Mouse (Mus musculus) liver, embryonic 12.5 days (tissue): Measurements from ENCODE around the gene Hspa1a. TPM values are rescaled to one million over a fixed set of nuclear protein-coding genes. Genes with fewer than 3 reads are reported as not detected.
"Not testable (repeated sequence)": the region's sequence is repeated elsewhere in the genome, so short reads cannot be mapped to it uniquely, and the experiment has no call there.

Experiments used
- ATAC-seq: fragments of 200-750 bp; cut with Nextera tagmentation; 2 replicates; pipeline ENCODE4 v1.8.0; 2017; ENCODE audit warnings: moderate number of reproducible peaks, mild to moderate bottlenecking, moderate library complexity
- H3K27ac ChIP-seq: fragments of 300-500 bp; sonication (generic); 2 replicates; pipeline ENCODE4 v1.5.1; 2016; ENCODE audit warnings: mild to moderate bottlenecking
- H3K27me3 ChIP-seq: fragments of 300-500 bp; sonication (generic); replicated peaks from 2 replicates; pipeline ENCODE4 v1.6.1; 2016; ENCODE audit warnings: mild to moderate bottlenecking, moderate library complexity
- H3K36me3 ChIP-seq: fragments of 300-500 bp; sonication (generic); 2 replicates; pipeline ENCODE4 v1.6.1; 2016; ENCODE audit warnings: mild to moderate bottlenecking, moderate library complexity
- H3K4me1 ChIP-seq: fragments of 300-500 bp; sonication (generic); 2 replicates; pipeline ENCODE4 v1.6.1; 2016
- H3K4me2 ChIP-seq: fragments of 300-500 bp; sonication (generic); 2 replicates; pipeline ENCODE4 v1.6.1; 2016; ENCODE audit warnings: mild to moderate bottlenecking, moderate library complexity
- H3K4me3 ChIP-seq: fragments of 300-500 bp; sonication (generic); 2 replicates; pipeline ENCODE4 v1.5.1; 2016; ENCODE audit warnings: mild to moderate bottlenecking, moderate library complexity
- H3K9ac ChIP-seq: fragments of 300-500 bp; sonication (generic); 2 replicates; pipeline ENCODE4 v1.6.1; 2016; ENCODE audit warnings: mild to moderate bottlenecking, moderate library complexity
- H3K9me3 ChIP-seq: fragments of 300-500 bp; sonication (generic); replicated peaks from 2 replicates; pipeline ENCODE4 v1.6.1; 2016; ENCODE audit warnings: mild to moderate bottlenecking, moderate library complexity
- WGBS: fragments of 180-500 bp; shearing (Covaris S2); methylation state at CpG from one replicate; pipeline ENCODE4 v1.1.7; 2016; ENCODE audit not compliant: insufficient replicate concordance; 5-methylcytosine and 5-hydroxymethylcytosine counted together
- polyA plus RNA-seq: library from polyadenylated mRNA; unstranded; fragments of >200 nt; fragmentation: Nextera tagmentation; extraction: Ambion mirVana; gene quantifications from 2 replicates; pipeline ENCODE4 v1.2.1, GENCODE M21; 2016

Hspa1a gene
- polyA plus RNA-seq, 1 experiment from 2014 or later, result 5.0 TPM

GRCm38 (mm10) chr17:34959881-34960515 is 12.0 kb downstream of the Hspa1a start:
- 5% methylated on average over 12 of the region's 12 CpGs for WGBS
- Histone ChIP-seq H3K4me2 (peak overlapping the region; percentile 87), H3K36me3 (no peaks in the 10 kb centered on the region), H3K4me3 (peak overlapping the region; percentile 63), H3K27me3 (peaks cover 77% of the 10 kb centered on the region), H3K4me1 (peaks cover 12% of the 10 kb centered on the region), H3K9ac (peak overlapping the region; percentile 75), H3K9me3 (no peaks in the 10 kb centered on the region), H3K27ac (peak overlapping the region; percentile 85)
- peak; percentile 53 for ATAC-seq

GRCm38 (mm10) chr17:34959130-34959778 is 12.7 kb downstream of the Hspa1a start, which contains the start of gene Hspa1b:
TSS of gene Hspa1b (minus strand) at chr17:34959238.
- Histone ChIP-seq H3K4me2 (peak within 1 kb of the TSS; percentile 87), H3K4me3 (peak within 1 kb of the TSS; percentile 63), H3K27me3 (peaks cover 76% of the 10 kb centered on the region), H3K9ac (peak within 1 kb of the TSS; percentile 75), H3K27ac (peak within 1 kb of the TSS; percentile 85), H3K4me1 (peaks cover 12% of the 10 kb centered on the region)
- WGBS, result under 1% methylated on average over 32 of the region's 32 CpGs
- not testable (repeated sequence) for H3K36me3 ChIP-seq, H3K9me3 ChIP-seq
- ATAC-seq, result peak; percentile 90

GRCm38 (mm10) chr17:34958734-34959129 is 13.2 kb downstream of the Hspa1a start:
- 1% methylated on average over 31 of the region's 47 CpGs for WGBS
- not testable (repeated sequence) for H3K9ac ChIP-seq, H3K9me3 ChIP-seq, H3K36me3 ChIP-seq, H3K27ac ChIP-seq
- Histone ChIP-seq H3K4me1 (peaks cover 12% of the 10 kb centered on the region), H3K4me2 (peak overlapping the region; percentile 87), H3K27me3 (peaks cover 75% of the 10 kb centered on the region), H3K4me3 (peak overlapping the region; percentile 63)
- peak; percentile 36; the same call in 1 of the 2 replicates for ATAC-seq

GRCm38 (mm10) chr17:34957966-34958365 is 14.0 kb downstream of the Hspa1a start:
- Histone ChIP-seq H3K27me3 (peaks cover 67% of the 10 kb centered on the region), H3K4me1 (peaks cover 19% of the 10 kb centered on the region)
- not testable (repeated sequence) for H3K9me3 ChIP-seq, H3K27ac ChIP-seq, H3K4me2 ChIP-seq, ATAC-seq, H3K4me3 ChIP-seq, H3K9ac ChIP-seq, H3K36me3 ChIP-seq
- WGBS, result 22% methylated on average over 28 of the region's 40 CpGs

GRCm38 (mm10) chr17:34957291-34957690 is 14.7 kb downstream of the Hspa1a start:
- Histone ChIP-seq H3K4me1 (peaks cover 19% of the 10 kb centered on the region), H3K27me3 (peaks cover 60% of the 10 kb centered on the region)
- ATAC-seq, H3K36me3 ChIP-seq, H3K4me2 ChIP-seq, H3K9me3 ChIP-seq, H3K9ac ChIP-seq, H3K27ac ChIP-seq, H3K4me3 ChIP-seq: not testable (repeated sequence)
- WGBS, result 21% methylated on average over 26 of the region's 40 CpGs

- no peak for ATAC-seq
- WGBS, result 17% methylated on average over 1 of the region's 1 CpGs
- Histone ChIP-seq H3K4me1 (peaks cover 25% of the 10 kb centered on the region), H3K9me3 (no peaks in the 10 kb centered on the region), H3K9ac (no peak overlapping the region), H3K27ac (no peak overlapping the region), H3K27me3 (peaks cover 51% of the 10 kb centered on the region), H3K36me3 (peaks cover 4% of the 10 kb centered on the region), H3K4me3 (no peak overlapping the region), H3K4me2 (no peak overlapping the region)
Measured at GRCm38 (mm10) chr17:34956340-34956739, 15.6 kb downstream of the Hspa1a start.

- peaks cover 46% of the 10 kb centered on the region for H3K27me3 ChIP-seq
- H3K9me3 ChIP-seq, result no peaks in the 10 kb centered on the region
- peaks cover 29% of the 10 kb centered on the region for H3K4me1 ChIP-seq
- peaks cover 9% of the 10 kb centered on the region for H3K36me3 ChIP-seq
- ATAC-seq, result no peak
- H3K27ac ChIP-seq, result no peak overlapping the region
- H3K4me2 ChIP-seq, result no peak overlapping the region
- no peak overlapping the region for H3K4me3 ChIP-seq
- no peak overlapping the region for H3K9ac ChIP-seq
- WGBS, result 57% methylated on average over 3 of the region's 3 CpGs
Measured at GRCm38 (mm10) chr17:34955884-34956283, 16.1 kb downstream of the Hspa1a start.

- H3K27me3 ChIP-seq, result peaks cover 38% of the 10 kb centered on the region
- no peak overlapping the region for H3K4me2 ChIP-seq
- no peak overlapping the region for H3K9ac ChIP-seq
- H3K36me3 ChIP-seq, result peaks cover 19% of the 10 kb centered on the region
- peaks cover 33% of the 10 kb centered on the region for H3K4me1 ChIP-seq
- no peaks in the 10 kb centered on the region for H3K9me3 ChIP-seq
- ATAC-seq, result no peak
- no peak overlapping the region for H3K27ac ChIP-seq
- H3K4me3 ChIP-seq, result no peak overlapping the region
- 80% methylated on average over 4 of the region's 4 CpGs for WGBS
Measured at GRCm38 (mm10) chr17:34954831-34955230, 17.1 kb downstream of the Hspa1a start.

DNA sequence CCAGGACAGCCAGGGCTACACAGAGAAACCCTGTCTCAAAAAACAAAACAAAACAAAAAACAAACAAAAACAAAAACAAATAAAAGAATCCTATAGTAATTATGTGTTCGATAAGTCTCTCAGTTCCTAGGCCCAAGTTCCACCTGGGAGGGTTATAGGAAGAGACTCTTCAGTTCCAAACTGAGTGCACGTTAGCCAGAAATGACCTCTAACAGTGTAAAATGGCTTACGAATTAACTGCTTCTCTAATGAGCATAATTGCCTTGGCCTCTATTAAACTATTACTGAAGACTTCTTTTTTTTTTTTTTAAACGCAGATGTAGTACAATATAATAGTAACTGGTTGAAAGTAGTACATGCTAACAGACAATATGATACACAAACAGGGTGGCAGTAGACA is 18.1 kb downstream of the Hspa1a start:
- 89% methylated on average over 4 of the region's 4 CpGs for WGBS

GRCm38 (mm10) chr17:34953258-34953657 is 18.7 kb downstream of the Hspa1a start:
- ATAC-seq, result no peak
- Histone ChIP-seq H3K36me3 (peaks cover 25% of the 10 kb centered on the region), H3K4me2 (peak overlapping the region; percentile 88), H3K9ac (peak overlapping the region; percentile 97; the same call in 1 of the 2 replicates), H3K4me1 (peaks cover 31% of the 10 kb centered on the region), H3K27ac (peak overlapping the region; percentile 94; the same call in 1 of the 2 replicates), H3K4me3 (peak overlapping the region; percentile 83), H3K9me3 (no peaks in the 10 kb centered on the region), H3K27me3 (peaks cover 33% of the 10 kb centered on the region)
- 58% methylated on average over 3 of the region's 3 CpGs for WGBS

More for the DNA sequence above, 18.1 kb downstream of the Hspa1a start:
- H3K27ac ChIP-seq, result no peak overlapping the region
- H3K4me2 ChIP-seq, result no peak overlapping the region
- peaks cover 25% of the 10 kb centered on the region for H3K36me3 ChIP-seq
- H3K4me3 ChIP-seq, result no peak overlapping the region
- no peak for ATAC-seq
- no peak overlapping the region for H3K9ac ChIP-seq
- H3K4me1 ChIP-seq, result peaks cover 31% of the 10 kb centered on the region
- no peaks in the 10 kb centered on the region for H3K9me3 ChIP-seq
- peaks cover 36% of the 10 kb centered on the region for H3K27me3 ChIP-seq

DNA sequence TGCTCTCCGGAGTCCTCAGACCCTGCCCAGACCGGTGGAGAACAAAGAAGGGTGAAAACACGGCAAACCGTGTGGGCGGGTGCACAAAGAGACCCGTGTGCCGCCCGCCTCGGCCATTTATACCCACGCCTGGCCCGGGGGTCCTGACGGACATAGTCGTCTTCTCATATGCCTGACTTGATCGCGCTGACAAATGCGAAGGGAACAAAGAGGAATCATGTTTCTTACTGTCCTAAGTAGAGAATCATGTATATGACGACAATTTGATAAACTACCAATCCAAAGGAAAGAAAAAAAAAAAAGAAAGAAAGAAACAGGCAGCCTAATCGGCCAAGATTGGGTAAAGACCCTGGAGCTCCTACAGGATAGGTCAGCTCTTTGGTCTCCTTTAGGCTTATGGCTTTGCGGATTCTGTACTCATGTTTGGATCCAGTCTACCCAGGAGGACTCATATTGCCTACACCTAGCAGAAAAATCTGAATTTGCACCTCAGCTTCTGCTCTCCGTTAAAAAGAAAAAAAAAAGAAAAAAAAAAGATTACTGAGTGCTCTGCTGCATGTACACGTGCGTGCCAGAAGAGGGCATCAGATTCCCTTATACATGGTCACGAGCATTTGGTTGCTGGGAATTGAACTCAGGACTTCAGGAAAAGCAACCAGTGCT is 19.4 kb downstream of the Hspa1a start:
- Histone ChIP-seq H3K27me3 (peaks cover 28% of the 10 kb centered on the region), H3K9me3 (no peaks in the 10 kb centered on the region), H3K9ac (peak overlapping the region; percentile 97), H3K4me2 (peak overlapping the region; percentile 88), H3K4me3 (peak overlapping the region; percentile 83), H3K4me1 (peaks cover 31% of the 10 kb centered on the region), H3K36me3 (peaks cover 25% of the 10 kb centered on the region), H3K27ac (peak overlapping the region; percentile 94)
- under 1% methylated on average over 23 of the region's 23 CpGs for WGBS
- peak; percentile 65 for ATAC-seq
